Mouse (Mus musculus) bone marrow macrophage, adult 2 months (primary cell): Measurements from ENCODE around the gene Usp16.

ENCODE experiments used
- CTCF ChIP-seq: IDR thresholded peaks from 2 replicates; pipeline ENCODE4 v1.5.1; 2012; ENCODE audit warnings: low read depth, mild to moderate bottlenecking, low read length, moderate library complexity
- POLR2A ChIP-seq: IDR thresholded peaks from 2 replicates; pipeline ENCODE4 v1.6.1; 2012; ENCODE audit warnings: mild to moderate bottlenecking, low read depth, low read length, borderline replicate concordance

- 0 out of 2 replicates have a peak, but pooled peaks have one; percentile 11 for TF ChIP-seq CTCF
- TF ChIP-seq POLR2A: no peak
Observed at GRCm38 (mm10) chr16:87405001-87405400, 49.5 kb upstream of the Usp16 start.
